Mouse (Mus musculus) thymus, adult 2 months (tissue): ENCODE results near the gene Tatdn2.

Experiments
- CTCF ChIP-seq: fragments of 200-500 bp; IDR thresholded peaks from 2 replicates; pipeline ENCODE4 v1.5.1; 2012; ENCODE audit warnings: mild to moderate bottlenecking, control low read depth, low read length, moderate library complexity, borderline replicate concordance; ENCODE audit not compliant: control insufficient read depth, poor library complexity, insufficient read depth; ENCODE audit errors: extremely low read depth
- POLR2A ChIP-seq: fragments of 200-500 bp; IDR thresholded peaks from 2 replicates; pipeline ENCODE4 v1.6.1; 2012; ENCODE audit warnings: mild to moderate bottlenecking, low read length, control low read depth, moderate library complexity; ENCODE audit not compliant: control insufficient read depth, poor library complexity, insufficient read depth; ENCODE audit errors: extremely low read depth

DNA sequence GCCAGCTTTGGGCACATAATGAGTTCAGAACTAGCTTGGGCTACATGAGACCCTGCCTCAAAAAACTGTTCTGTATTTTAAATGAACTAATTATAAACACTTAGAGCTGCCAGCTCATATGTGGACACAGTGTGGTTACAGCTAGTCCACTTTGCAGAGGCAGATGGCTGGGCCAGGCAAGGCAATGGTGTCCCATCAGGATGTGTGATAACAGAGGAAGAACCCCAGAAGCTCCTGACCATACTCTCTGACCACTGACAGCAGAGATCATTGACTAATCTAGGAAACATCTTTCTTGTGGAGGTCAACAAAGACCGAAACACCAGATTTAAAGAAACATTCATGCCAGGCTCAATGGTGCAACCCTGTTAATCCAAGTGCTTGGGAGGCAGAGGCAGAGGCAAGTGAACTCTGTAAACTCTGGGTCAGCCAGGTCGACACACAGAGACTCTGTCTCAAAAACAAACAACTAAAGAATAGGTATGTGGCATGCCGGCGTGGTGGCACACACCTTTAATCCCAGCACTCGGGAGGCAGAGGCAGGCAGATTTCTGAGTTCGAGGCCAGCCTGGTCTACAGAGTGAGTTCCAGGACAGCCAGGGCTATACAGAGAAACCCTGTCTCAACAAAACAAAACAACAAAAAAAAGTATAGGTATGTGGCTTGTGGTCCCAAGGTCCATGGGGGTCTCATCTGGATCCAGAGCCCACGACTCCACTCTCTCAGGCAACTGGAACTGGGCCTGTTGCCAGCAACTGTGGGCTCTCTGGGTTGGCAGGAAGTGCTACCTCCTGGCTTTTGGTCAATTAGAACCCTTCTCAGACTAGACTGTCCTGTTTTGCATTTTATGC, 47.3 kb upstream of the Tatdn2 start:
- TF ChIP-seq CTCF (no peak), POLR2A (no peak)
